Mouse (Mus musculus): Measurements from ENCODE around the gene Adcy1. TPM values are rescaled to one million over a fixed set of nuclear protein-coding genes. Genes with fewer than 3 reads are reported as not detected.

The Adcy1 gene
- 0.74 and 1.1 TPM in 2 replicates for polyA plus RNA-seq (2015; fragmentation: Nextera tagmentation; extraction: Ambion mirVana)

DNA sequence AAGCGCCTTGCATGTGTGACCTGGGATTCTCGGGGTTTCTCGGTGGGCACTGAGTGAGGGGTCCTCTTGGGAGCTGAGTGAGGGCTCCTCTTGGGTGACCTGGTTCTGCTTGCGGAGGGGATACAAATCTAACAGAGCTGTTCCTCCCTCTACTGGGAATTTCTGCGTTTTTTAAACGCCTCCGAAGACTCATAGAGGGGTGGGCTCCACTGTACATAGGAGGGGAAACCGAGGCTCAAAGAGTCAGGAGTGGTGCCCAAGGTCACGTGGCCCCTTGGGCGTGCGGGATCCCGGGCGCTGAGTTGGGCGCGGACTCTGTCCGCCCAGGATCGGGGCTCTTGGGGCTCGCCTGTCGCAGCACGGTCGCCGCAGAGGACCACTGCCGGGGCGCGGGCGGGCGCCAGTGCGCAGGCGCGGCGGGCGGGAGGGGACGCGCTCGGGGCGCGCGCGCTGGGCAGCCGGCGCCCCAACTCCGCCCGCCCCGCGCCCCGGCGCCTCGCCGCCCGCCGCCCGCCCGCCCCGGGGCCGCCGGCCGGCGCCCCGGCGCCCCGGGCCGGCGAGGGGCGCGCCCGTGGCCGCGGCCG, at the start of gene Adcy1:
Gene Adcy1, plus strand, starts transcription at position 489 of the 584 bp plus-strand sequence.
- no peaks in the 10 kb centered on the region for H3K36me3 ChIP-seq (ENCODE audit: control insufficient read depth, insufficient read depth)
- ATAC-seq (replicated peaks; ENCODE audit: extremely low read depth, insufficient read depth, low FRiP score) = 0 out of 2 replicates have a peak, but pooled peaks have one; percentile 13
- no peak within 1 kb of the TSS for H3K27ac ChIP-seq (ENCODE audit: low read length)
- peak within 1 kb of the TSS; percentile 86 for H3K4me2 ChIP-seq (ENCODE audit: low read depth, low read length)
- peaks cover 81% of the 10 kb centered on the region for H3K27me3 ChIP-seq (ENCODE audit: control insufficient read depth, insufficient read depth, low read length)
- peak within 1 kb of the TSS; percentile 62 for H3K4me3 ChIP-seq (ENCODE audit: low read length)
- H3K9ac ChIP-seq (ENCODE audit: low read length) = peak within 1 kb of the TSS; percentile 65
- 1% methylated on average over 20 of the region's 69 CpGs for WGBS
- H3K4me1 ChIP-seq (ENCODE audit: control insufficient read depth, insufficient read depth, low read length) = peaks cover 8% of the 10 kb centered on the region
- no peaks in the 10 kb centered on the region for H3K9me3 ChIP-seq (replicated peaks; ENCODE audit: control insufficient read depth, low read length)

DNA sequence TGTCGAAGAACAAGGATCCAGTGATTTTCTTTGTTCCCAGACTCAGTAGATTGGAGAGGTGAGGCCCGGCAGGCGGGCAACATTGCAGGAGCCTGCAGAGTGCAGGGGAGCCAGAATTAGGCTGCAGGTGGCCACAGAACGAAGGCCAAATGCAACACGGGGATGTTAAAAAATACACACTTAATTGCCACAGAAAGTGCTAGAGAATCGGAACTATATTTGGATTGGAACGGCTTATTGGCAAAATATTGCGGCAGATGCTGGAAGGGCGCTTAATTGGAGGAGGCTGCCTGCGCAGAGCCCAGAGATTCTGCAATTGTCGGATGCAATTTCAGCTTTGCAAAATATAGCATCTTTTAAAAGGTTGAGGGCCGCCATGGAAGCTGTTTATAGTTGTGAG, 46.4 kb upstream of the Adcy1 start:
- H3K27ac ChIP-seq (ENCODE audit: low read length) = no peak overlapping the region
- ATAC-seq (replicated peaks; ENCODE audit: extremely low read depth, insufficient read depth, low FRiP score) = no peak
- no peak overlapping the region for H3K9ac ChIP-seq (ENCODE audit: low read length)
- WGBS = 80% methylated on average over 12 of the region's 12 CpGs
- no peak overlapping the region for H3K4me3 ChIP-seq (ENCODE audit: low read length)
- H3K4me1 ChIP-seq (ENCODE audit: control insufficient read depth, insufficient read depth, low read length) = no peaks in the 10 kb centered on the region
- no peaks in the 10 kb centered on the region for H3K27me3 ChIP-seq (ENCODE audit: control insufficient read depth, insufficient read depth, low read length)
- no peak overlapping the region for H3K4me2 ChIP-seq (ENCODE audit: low read depth, low read length)
- no peaks in the 10 kb centered on the region for H3K9me3 ChIP-seq (replicated peaks; ENCODE audit: control insufficient read depth, low read length)
- H3K36me3 ChIP-seq (ENCODE audit: control insufficient read depth, insufficient read depth) = no peaks in the 10 kb centered on the region

DNA sequence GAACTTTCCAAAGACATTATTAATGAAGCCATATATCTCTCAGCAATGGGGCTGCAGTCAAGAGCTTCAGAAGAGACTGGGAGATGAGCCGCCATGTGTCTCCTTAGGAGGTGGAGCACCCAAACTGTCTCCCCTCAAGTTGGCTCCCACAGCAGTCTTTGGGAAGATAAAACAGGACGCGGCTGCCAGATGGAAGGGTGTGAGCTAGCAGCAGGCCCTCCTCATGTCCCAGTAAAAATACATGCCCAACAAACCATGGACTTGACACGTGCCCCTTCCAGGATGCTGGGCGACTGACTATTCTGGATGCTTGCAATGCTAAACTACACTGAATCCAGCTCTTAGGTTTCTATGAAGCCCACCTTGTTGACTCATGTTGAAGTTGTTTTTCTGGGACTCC, 45.2 kb upstream of the Adcy1 start:
- 89% methylated on average over 5 of the region's 5 CpGs for WGBS
- no peak for ATAC-seq (replicated peaks; ENCODE audit: extremely low read depth, insufficient read depth, low FRiP score)

DNA sequence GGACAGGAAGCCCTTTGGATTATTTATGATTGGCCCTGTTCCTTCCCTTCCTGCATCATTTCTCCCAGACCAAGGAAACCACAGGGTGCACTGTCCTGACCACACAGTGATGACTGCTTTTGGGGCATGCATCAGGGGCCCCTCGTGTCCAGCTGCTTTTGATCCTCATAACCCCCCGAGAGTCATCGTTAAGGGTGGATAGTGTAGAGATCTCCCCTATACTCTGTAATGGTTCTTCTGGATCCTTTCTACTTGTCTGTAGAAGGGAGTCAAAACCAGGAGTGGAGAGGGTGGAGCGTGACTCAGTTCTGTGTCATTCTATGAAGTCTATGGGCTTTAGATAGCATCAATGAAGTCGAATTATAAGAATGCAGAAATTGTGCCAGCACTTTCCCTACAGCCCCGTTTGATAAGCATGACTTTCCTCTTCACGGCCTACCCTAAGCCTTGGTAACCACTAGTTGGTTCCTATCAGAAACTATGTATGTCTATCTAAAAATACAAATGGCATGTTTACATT, 44.2 kb upstream of the Adcy1 start:
- H3K27ac ChIP-seq (ENCODE audit: low read length) = no peak overlapping the region
- no peaks in the 10 kb centered on the region for H3K4me1 ChIP-seq (ENCODE audit: control insufficient read depth, insufficient read depth, low read length)
- no peaks in the 10 kb centered on the region for H3K36me3 ChIP-seq (ENCODE audit: control insufficient read depth, insufficient read depth)
- H3K4me2 ChIP-seq (ENCODE audit: low read depth, low read length) = no peak overlapping the region
- no peak for ATAC-seq (replicated peaks; ENCODE audit: extremely low read depth, insufficient read depth, low FRiP score)
- WGBS = 80% methylated on average over 7 of the region's 7 CpGs
- no peak overlapping the region for H3K4me3 ChIP-seq (ENCODE audit: low read length)
- no peaks in the 10 kb centered on the region for H3K27me3 ChIP-seq (ENCODE audit: control insufficient read depth, insufficient read depth, low read length)
- H3K9me3 ChIP-seq (replicated peaks; ENCODE audit: control insufficient read depth, low read length) = no peaks in the 10 kb centered on the region
- H3K9ac ChIP-seq (ENCODE audit: low read length) = no peak overlapping the region

More for the DNA sequence above, 45.2 kb upstream of the Adcy1 start:
- H3K36me3 ChIP-seq (ENCODE audit: control insufficient read depth, insufficient read depth) = no peaks in the 10 kb centered on the region
- no peak overlapping the region for H3K9ac ChIP-seq (ENCODE audit: low read length)
- no peaks in the 10 kb centered on the region for H3K9me3 ChIP-seq (replicated peaks; ENCODE audit: control insufficient read depth, low read length)
- H3K4me1 ChIP-seq (ENCODE audit: control insufficient read depth, insufficient read depth, low read length) = no peaks in the 10 kb centered on the region
- no peak overlapping the region for H3K4me2 ChIP-seq (ENCODE audit: low read depth, low read length)
- H3K4me3 ChIP-seq (ENCODE audit: low read length) = no peak overlapping the region
- H3K27me3 ChIP-seq (ENCODE audit: control insufficient read depth, insufficient read depth, low read length) = no peaks in the 10 kb centered on the region
- no peak overlapping the region for H3K27ac ChIP-seq (ENCODE audit: low read length)

DNA sequence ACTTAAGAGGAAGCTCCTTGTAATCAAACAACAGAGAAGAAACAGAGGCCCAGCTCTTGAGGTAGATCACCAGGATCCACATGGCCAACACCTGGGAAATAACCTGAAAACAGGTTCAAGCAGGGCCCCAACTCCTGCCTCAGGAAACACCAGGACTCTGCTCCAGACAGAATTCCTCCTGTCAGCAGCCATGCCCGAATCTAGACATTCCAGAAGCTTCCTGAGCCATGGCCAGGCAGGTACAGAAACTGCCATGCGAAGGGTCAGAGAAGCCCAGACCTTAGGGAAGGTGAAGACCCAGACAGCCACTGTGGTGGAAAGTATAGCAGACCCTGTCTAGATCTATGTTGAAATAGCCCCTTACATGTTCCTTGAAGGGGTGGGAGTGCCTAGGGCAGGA, 30.2 kb upstream of the Adcy1 start:
- H3K4me1 ChIP-seq (ENCODE audit: control insufficient read depth, insufficient read depth, low read length) = no peaks in the 10 kb centered on the region
- no peak for ATAC-seq (replicated peaks; ENCODE audit: extremely low read depth, insufficient read depth, low FRiP score)
- no peaks in the 10 kb centered on the region for H3K27me3 ChIP-seq (ENCODE audit: control insufficient read depth, insufficient read depth, low read length)
- H3K4me3 ChIP-seq (ENCODE audit: low read length) = no peak overlapping the region
- no peak overlapping the region for H3K27ac ChIP-seq (ENCODE audit: low read length)
- H3K9me3 ChIP-seq (replicated peaks; ENCODE audit: control insufficient read depth, low read length) = no peaks in the 10 kb centered on the region
- H3K4me2 ChIP-seq (ENCODE audit: low read depth, low read length) = no peak overlapping the region
- WGBS = 57% methylated on average over 2 of the region's 2 CpGs
- H3K36me3 ChIP-seq (ENCODE audit: control insufficient read depth, insufficient read depth) = no peaks in the 10 kb centered on the region
- no peak overlapping the region for H3K9ac ChIP-seq (ENCODE audit: low read length)

DNA sequence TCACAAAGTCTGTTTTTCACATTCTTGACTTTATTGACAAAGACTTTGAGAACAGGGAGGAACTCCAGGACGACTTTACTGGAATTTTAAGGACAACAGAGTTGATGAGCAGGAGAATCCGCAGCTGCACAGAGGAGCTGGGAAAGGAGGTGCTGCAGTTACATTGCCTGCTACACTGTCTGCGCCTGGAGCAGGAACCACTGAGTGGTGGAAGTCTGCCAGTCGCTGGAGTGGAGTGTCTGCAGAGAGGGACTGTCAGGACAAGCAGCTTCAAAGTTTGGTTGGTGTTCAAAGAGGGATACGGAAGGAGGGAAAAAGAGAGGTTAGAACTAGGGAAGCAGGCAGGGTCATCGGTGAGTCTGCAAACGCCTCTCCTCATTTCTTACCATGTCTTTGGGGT, 23.6 kb upstream of the Adcy1 start:
- Histone ChIP-seq H3K9ac (ENCODE audit: low read length) (no peak overlapping the region), H3K27ac (ENCODE audit: low read length) (no peak overlapping the region), H3K4me1 (ENCODE audit: control insufficient read depth, insufficient read depth, low read length) (0 out of 2 replicates have a peak, but pooled peaks cover 6% of the 10 kb centered on the region), H3K36me3 (ENCODE audit: control insufficient read depth, insufficient read depth) (no peaks in the 10 kb centered on the region), H3K4me3 (ENCODE audit: low read length) (no peak overlapping the region), H3K9me3 (replicated peaks; ENCODE audit: control insufficient read depth, low read length) (peaks cover under 1% of the 10 kb centered on the region; the same call in 1 of the 2 replicates), H3K4me2 (ENCODE audit: low read depth, low read length) (no peak overlapping the region), H3K27me3 (ENCODE audit: control insufficient read depth, insufficient read depth, low read length) (peaks cover 8% of the 10 kb centered on the region; the same call in 1 of the 2 replicates)
- 16% methylated on average over 7 of the region's 7 CpGs for WGBS
- ATAC-seq (replicated peaks; ENCODE audit: extremely low read depth, insufficient read depth, low FRiP score) = no peak

DNA sequence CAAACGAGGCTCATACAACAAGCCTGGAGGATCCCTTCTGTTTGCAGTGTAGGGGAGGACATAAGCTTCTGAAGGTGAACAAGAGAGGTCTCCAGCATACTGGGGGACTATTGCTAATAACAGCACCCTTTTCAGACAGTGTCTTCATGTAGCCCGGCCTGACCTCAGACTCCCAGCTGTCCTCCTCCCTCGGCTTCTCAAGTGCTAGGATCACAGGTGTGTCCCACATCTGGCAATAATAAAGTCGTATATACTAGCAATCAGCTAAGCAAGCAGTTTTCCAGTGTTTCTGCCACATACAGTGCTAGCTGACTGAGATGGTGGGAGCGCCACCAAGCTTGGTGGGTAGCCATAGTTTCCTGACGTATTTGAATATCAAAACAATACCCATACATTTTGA, 22.5 kb upstream of the Adcy1 start:
- no peak overlapping the region for H3K9ac ChIP-seq (ENCODE audit: low read length)
- H3K4me2 ChIP-seq (ENCODE audit: low read depth, low read length) = no peak overlapping the region
- peaks cover 3% of the 10 kb centered on the region; the same call in 1 of the 2 replicates for H3K9me3 ChIP-seq (replicated peaks; ENCODE audit: control insufficient read depth, low read length)
- WGBS = 67% methylated on average over 6 of the region's 6 CpGs
- 0 out of 2 replicates have a peak, but pooled peaks cover 6% of the 10 kb centered on the region for H3K4me1 ChIP-seq (ENCODE audit: control insufficient read depth, insufficient read depth, low read length)
- H3K27me3 ChIP-seq (ENCODE audit: control insufficient read depth, insufficient read depth, low read length) = peaks cover 8% of the 10 kb centered on the region; the same call in 1 of the 2 replicates
- ATAC-seq (replicated peaks; ENCODE audit: extremely low read depth, insufficient read depth, low FRiP score) = no peak
- H3K36me3 ChIP-seq (ENCODE audit: control insufficient read depth, insufficient read depth) = no peaks in the 10 kb centered on the region
- H3K4me3 ChIP-seq (ENCODE audit: low read length) = no peak overlapping the region
- H3K27ac ChIP-seq (ENCODE audit: low read length) = no peak overlapping the region

DNA sequence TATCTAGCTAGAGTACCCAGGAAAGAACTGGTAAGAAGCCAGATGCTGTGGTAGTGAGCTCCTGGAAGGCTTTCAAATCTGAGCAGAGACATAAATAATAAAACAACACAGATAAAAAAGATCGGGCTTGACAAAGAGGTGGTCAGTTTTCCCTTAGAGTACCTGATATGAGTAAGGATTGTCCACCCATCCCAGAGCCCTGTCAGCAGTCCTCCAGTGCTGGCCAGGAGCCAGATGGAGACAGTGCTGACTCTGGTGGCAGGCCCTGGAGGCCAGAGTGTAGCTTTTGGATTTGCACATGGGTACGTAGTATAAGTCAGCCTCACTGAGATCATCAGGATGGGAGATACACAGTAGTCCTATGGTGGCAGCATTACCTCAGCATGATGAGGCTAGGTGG, 16.1 kb upstream of the Adcy1 start:
- Histone ChIP-seq H3K4me3 (ENCODE audit: low read length) (no peak overlapping the region), H3K4me1 (ENCODE audit: control insufficient read depth, insufficient read depth, low read length) (0 out of 2 replicates have a peak, but pooled peaks cover 4% of the 10 kb centered on the region), H3K36me3 (ENCODE audit: control insufficient read depth, insufficient read depth) (no peaks in the 10 kb centered on the region), H3K9me3 (replicated peaks; ENCODE audit: control insufficient read depth, low read length) (peaks cover 3% of the 10 kb centered on the region; the same call in 1 of the 2 replicates), H3K4me2 (ENCODE audit: low read depth, low read length) (no peak overlapping the region), H3K9ac (ENCODE audit: low read length) (no peak overlapping the region), H3K27ac (ENCODE audit: low read length) (no peak overlapping the region), H3K27me3 (ENCODE audit: control insufficient read depth, insufficient read depth, low read length) (peaks cover 2% of the 10 kb centered on the region; the same call in 1 of the 2 replicates)
- WGBS = 72% methylated on average over 2 of the region's 2 CpGs
- no peak for ATAC-seq (replicated peaks; ENCODE audit: extremely low read depth, insufficient read depth, low FRiP score)

DNA sequence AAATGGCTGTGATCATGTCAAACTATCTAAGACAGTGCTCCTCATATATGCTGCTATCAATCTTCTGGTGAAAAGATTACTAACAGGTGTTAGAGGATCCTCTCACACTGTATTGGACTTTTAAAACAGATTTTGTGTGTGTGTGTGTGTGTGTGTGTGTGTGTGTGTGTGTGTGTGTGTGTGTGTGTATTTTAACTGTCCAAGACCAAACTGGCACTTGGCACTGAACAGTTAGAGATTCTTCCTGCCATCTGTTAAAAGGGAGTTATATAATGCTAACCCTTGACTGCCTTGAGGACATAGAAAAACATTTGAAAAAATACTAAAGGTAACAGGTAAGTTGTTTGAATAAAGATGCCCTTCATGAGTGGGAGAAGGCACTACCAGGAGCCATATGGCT, 15.7 kb upstream of the Adcy1 start:
- Histone ChIP-seq H3K4me2 (ENCODE audit: low read depth, low read length) (no peak overlapping the region), H3K4me1 (ENCODE audit: control insufficient read depth, insufficient read depth, low read length) (0 out of 2 replicates have a peak, but pooled peaks cover 4% of the 10 kb centered on the region), H3K27me3 (ENCODE audit: control insufficient read depth, insufficient read depth, low read length) (no peaks in the 10 kb centered on the region), H3K36me3 (ENCODE audit: control insufficient read depth, insufficient read depth) (no peaks in the 10 kb centered on the region), H3K4me3 (ENCODE audit: low read length) (no peak overlapping the region), H3K9me3 (replicated peaks; ENCODE audit: control insufficient read depth, low read length) (peaks cover 3% of the 10 kb centered on the region; the same call in 1 of the 2 replicates), H3K27ac (ENCODE audit: low read length) (no peak overlapping the region), H3K9ac (ENCODE audit: low read length) (no peak overlapping the region)
- no peak for ATAC-seq (replicated peaks; ENCODE audit: extremely low read depth, insufficient read depth, low FRiP score)
